Mouse (Mus musculus) lung, postnatal 0 days (tissue): Measurements from ENCODE around the gene Med13l.

Experiments
- CTCF ChIP-seq: IDR thresholded peaks from 2 replicates; pipeline ENCODE4 v1.5.1; 2016; ENCODE audit warnings: antibody characterized with exemption, mild to moderate bottlenecking
- EP300 ChIP-seq: IDR thresholded peaks from 2 replicates; pipeline ENCODE4 v1.6.1; 2016; ENCODE audit warnings: antibody characterized with exemption, mild to moderate bottlenecking, control low read depth

DNA sequence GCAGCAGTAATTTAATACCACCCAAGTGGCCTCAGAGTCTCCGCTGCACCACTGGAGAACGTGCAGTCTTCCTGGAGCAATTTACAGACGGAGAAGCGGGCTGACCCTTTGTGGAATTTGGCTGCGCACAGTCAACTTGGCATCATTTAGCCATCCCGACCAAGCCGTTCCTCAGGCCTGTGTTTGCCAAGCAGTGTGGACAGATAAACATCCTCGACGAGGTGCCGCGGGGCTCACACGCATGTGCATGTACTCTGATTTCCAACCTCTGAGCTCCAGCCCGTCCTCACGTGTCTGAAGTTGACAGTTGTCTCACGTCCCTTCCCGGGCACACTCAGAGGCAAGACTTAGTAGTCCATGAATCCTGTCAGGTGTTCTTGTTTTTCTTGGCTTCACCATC is 166.9 kb downstream of the Med13l start:
- no peak for TF ChIP-seq CTCF
- no peak for TF ChIP-seq EP300
